Comparison of ENCODE assay signal across 25 mouse cellular contexts in genomic region chr6:139887175-139887574, GRCm38 (mm10).
A peak's percentile ranks its signal among the peaks of the same experiment; 100 is the strongest.
DNase-seq lines count a peak whose midpoint lies in the region; ATAC-seq and TF ChIP-seq lines count a peak whose summit lies in the region.
"Had no signal": no experiment of that assay in that cellular context is flagged by ENCODE, and none has a peak within 500 bp of the region (broad histone marks: within the 10 kb centered on the region; RNA-seq: fewer than 3 reads in every experiment).

No protein-coding gene starts in this region.

- H3K27me3 ChIP-seq in midbrain, embryonic 15.5 days (replicated peaks): no peaks in the 10 kb centered on the region
- H3K27me3 ChIP-seq in midbrain, embryonic 10.5 days (ENCODE audit: low read depth, poor library complexity, severe bottlenecking): no peaks in the 10 kb centered on the region
- no peaks in the 10 kb centered on the region for H3K27me3 ChIP-seq in neural tube, embryonic 11.5 days (ENCODE audit: control insufficient read depth, insufficient read depth, low read length)
- no peaks in the 10 kb centered on the region for H3K27me3 ChIP-seq in neural tube, embryonic 15.5 days (replicated peaks)
- H3K27me3 ChIP-seq in kidney, adult 2 months (replicated peaks; ENCODE audit: control insufficient read depth, insufficient read depth, low read length): no peaks in the 10 kb centered on the region
- H3K27me3 ChIP-seq: embryonic facial prominence, embryonic 13.5 days; embryonic facial prominence, embryonic 15.5 days; forebrain, embryonic 12.5 days had no signal

- no peaks in the 10 kb centered on the region for H3K36me3 ChIP-seq in midbrain, embryonic 15.5 days (replicated peaks)
- no peaks in the 10 kb centered on the region for H3K36me3 ChIP-seq in midbrain, embryonic 10.5 days
- no peaks in the 10 kb centered on the region for H3K36me3 ChIP-seq in neural tube, embryonic 11.5 days (ENCODE audit: control insufficient read depth, insufficient read depth, low read length)
- H3K36me3 ChIP-seq in neural tube, embryonic 15.5 days: no peaks in the 10 kb centered on the region
- H3K36me3 ChIP-seq in kidney, adult 2 months (ENCODE audit: control insufficient read depth, insufficient read depth, low read length): no peaks in the 10 kb centered on the region
- H3K36me3 ChIP-seq: embryonic facial prominence, embryonic 13.5 days; embryonic facial prominence, embryonic 15.5 days; forebrain, embryonic 10.5 days; forebrain, embryonic 12.5 days had no signal

- H3K9ac ChIP-seq in midbrain, embryonic 15.5 days: no peak overlapping the region
- H3K9ac ChIP-seq in neural tube, embryonic 11.5 days (ENCODE audit: low read length): no peak overlapping the region
- H3K9ac ChIP-seq in neural tube, embryonic 15.5 days (replicated peaks): no peak overlapping the region
- H3K9ac ChIP-seq: embryonic facial prominence, embryonic 13.5 days; embryonic facial prominence, embryonic 15.5 days; forebrain, embryonic 12.5 days had no signal

- H3K27ac ChIP-seq in midbrain, embryonic 15.5 days: no peak overlapping the region
- no peak overlapping the region for H3K27ac ChIP-seq in midbrain, embryonic 10.5 days (replicated peaks)
- no peak overlapping the region for H3K27ac ChIP-seq in neural tube, embryonic 11.5 days (ENCODE audit: low read depth, low read length)
- no peak overlapping the region for H3K27ac ChIP-seq in neural tube, embryonic 15.5 days (replicated peaks)
- H3K27ac ChIP-seq in kidney, adult 2 months (ENCODE audit: insufficient read depth, low read depth, low read length): no peak overlapping the region
- H3K27ac ChIP-seq: embryonic facial prominence, embryonic 13.5 days; embryonic facial prominence, embryonic 15.5 days; forebrain, embryonic 10.5 days; forebrain, embryonic 12.5 days had no signal

- DNase-seq in midbrain, embryonic 10.5 days (ENCODE audit: low spot score): no peak
- no peak for DNase-seq in neural tube, embryonic 11.5 days (ENCODE audit: low spot score)
- peak; percentile 53 for DNase-seq in brain, adult 2 months (ENCODE audit: low read depth, low spot score)
- DNase-seq in brain, embryonic 14.5 days (ENCODE audit: low read depth): peak; percentile 42
- no peak for DNase-seq in kidney, adult 2 months
- DNase-seq: adrenal gland, adult 2 months; adrenal gland, postnatal 10 days; adrenal gland, postnatal 25 days; cerebellum, adult 11 months; cerebellum, adult 18-20 months; cerebellum, adult 8-10 months; cerebellum, adult 9-11 months; cerebellum, postnatal 14 days; cerebellum, postnatal 36 days; embryo, embryonic 11 days had no signal

- no peak for TF ChIP-seq CTCF in brain, embryonic 14.5 days (IDR thresholded peaks at IDR 0.05; ENCODE audit: borderline replicate concordance, extremely low read depth, insufficient read depth, insufficient read length)
- no peak for TF ChIP-seq CTCF in kidney, adult 2 months (conservative IDR thresholded peaks at IDR 0.05; ENCODE audit: insufficient read depth, insufficient read length, low read depth, low read length)

- no peak overlapping the region for H3K4me2 ChIP-seq in midbrain, embryonic 15.5 days
- no peak overlapping the region for H3K4me2 ChIP-seq in neural tube, embryonic 11.5 days (ENCODE audit: low read depth)
- H3K4me2 ChIP-seq in neural tube, embryonic 15.5 days: no peak overlapping the region
- H3K4me2 ChIP-seq: embryonic facial prominence, embryonic 13.5 days; embryonic facial prominence, embryonic 15.5 days; forebrain, embryonic 12.5 days had no signal

- TF ChIP-seq POLR2A in brain, embryonic 14.5 days (IDR thresholded peaks at IDR 0.05; ENCODE audit: borderline replicate concordance, extremely low read depth, insufficient read depth, insufficient read length, poor library complexity, severe bottlenecking): no peak
- no peak for TF ChIP-seq POLR2A in kidney, adult 2 months (IDR thresholded peaks at IDR 0.05; ENCODE audit: low read depth, low read length)

- no peak overlapping the region for H3K4me3 ChIP-seq in midbrain, embryonic 15.5 days
- no peak overlapping the region for H3K4me3 ChIP-seq in midbrain, embryonic 10.5 days
- no peak overlapping the region for H3K4me3 ChIP-seq in neural tube, embryonic 11.5 days (ENCODE audit: low read depth, low read length)
- H3K4me3 ChIP-seq in neural tube, embryonic 15.5 days (replicated peaks): no peak overlapping the region
- no peak overlapping the region for H3K4me3 ChIP-seq in kidney, adult 2 months (ENCODE audit: insufficient read depth, low read depth, low read length)
- H3K4me3 ChIP-seq: embryonic facial prominence, embryonic 13.5 days; embryonic facial prominence, embryonic 15.5 days; erythroblast, embryonic 14.5 days; forebrain, embryonic 10.5 days; forebrain, embryonic 12.5 days had no signal

- no peaks in the 10 kb centered on the region for H3K9me3 ChIP-seq in midbrain, embryonic 15.5 days
- no peaks in the 10 kb centered on the region for H3K9me3 ChIP-seq in midbrain, embryonic 10.5 days (replicated peaks)
- H3K9me3 ChIP-seq in neural tube, embryonic 11.5 days (ENCODE audit: control insufficient read depth, low read length): no peaks in the 10 kb centered on the region
- H3K9me3 ChIP-seq in neural tube, embryonic 15.5 days (replicated peaks): no peaks in the 10 kb centered on the region
- H3K9me3 ChIP-seq: embryonic facial prominence, embryonic 13.5 days; embryonic facial prominence, embryonic 15.5 days; forebrain, embryonic 10.5 days; forebrain, embryonic 12.5 days had no signal

- ATAC-seq in midbrain, embryonic 15.5 days (replicated peaks): peak; percentile 60; the same call in 1 of the 2 replicates
- peak; percentile 16; the same call in 1 of the 2 replicates for ATAC-seq in neural tube, embryonic 11.5 days (ENCODE audit: insufficient read depth, low FRiP score, low TSS enrichment)
- no peak for ATAC-seq in neural tube, embryonic 15.5 days (ENCODE audit: low FRiP score)
- ATAC-seq in inflammation-experienced regulatory T-cells, adult 6 months: no peak
- ATAC-seq: forebrain, embryonic 14.5 days; forebrain, embryonic 16.5 days had no signal

- H3K4me1 ChIP-seq in midbrain, embryonic 15.5 days: peaks cover 13% of the 10 kb centered on the region
- H3K4me1 ChIP-seq in midbrain, embryonic 10.5 days: peaks cover 11% of the 10 kb centered on the region
- no peaks in the 10 kb centered on the region for H3K4me1 ChIP-seq in neural tube, embryonic 11.5 days (ENCODE audit: control insufficient read depth, insufficient read depth, low read length)
- H3K4me1 ChIP-seq in neural tube, embryonic 15.5 days: peaks cover 11% of the 10 kb centered on the region
- H3K4me1 ChIP-seq in kidney, adult 2 months (ENCODE audit: control insufficient read depth, insufficient read depth, low read length): no peaks in the 10 kb centered on the region
- H3K4me1 ChIP-seq: embryonic facial prominence, embryonic 15.5 days; forebrain, embryonic 10.5 days had no signal

Comparison
In these comparisons a context has a peak if more than half of its experiments do, and no peak if none do; other contexts are left out.
1. ATAC-seq: peak in midbrain, embryonic 15.5 days (single experiment) and neural tube, embryonic 11.5 days (single experiment); none in neural tube, embryonic 15.5 days (single experiment) and inflammation-experienced regulatory T-cells, adult 6 months (single experiment).
2. DNase-seq: peak in brain, adult 2 months (single experiment) and brain, embryonic 14.5 days (single experiment); none in midbrain, embryonic 10.5 days (single experiment), neural tube, embryonic 11.5 days (single experiment) and kidney, adult 2 months (single experiment).